Mouse (Mus musculus): Measurements from ENCODE around the gene 4931406C07Rik.

4931406C07Rik gene

GRCm38 (mm10) chr9:15237516-15238296 lies 68.5 kb downstream of the 4931406C07Rik start:
- peak; percentile 36 for DNase-seq

- DNase-seq = no peak
Measured at GRCm38 (mm10) chr9:15235986-15236385, 70.3 kb downstream of the 4931406C07Rik start.

- DNase-seq = no peak
Measured at GRCm38 (mm10) chr9:15233604-15234003, 72.6 kb downstream of the 4931406C07Rik start.

Measured in kidney, postnatal 14 days (tissue).